Comparison of ENCODE assay signal across 18 mouse cellular contexts in genomic region chr7:39898268-39898667, GRCm38 (mm10).
DNase-seq lines count a peak whose midpoint lies in the region; ATAC-seq and TF ChIP-seq lines count a peak whose summit lies in the region.
"Had no signal": no experiment of that assay in that cellular context is flagged by ENCODE, and none has a peak within 500 bp of the region (broad histone marks: within the 10 kb centered on the region; RNA-seq: fewer than 3 reads in every experiment).

No protein-coding gene starts in this region.

- no peaks in the 10 kb centered on the region for H3K79me2 ChIP-seq in liver, adult 2 months (ENCODE audit: control insufficient read depth, insufficient read depth, low read length)

- H3K9me3 ChIP-seq in E14TG2a.4 (ENCODE audit: low read length): no peaks in the 10 kb centered on the region
- peaks cover 2% of the 10 kb centered on the region; the same call in 1 of the 2 replicates for H3K9me3 ChIP-seq in heart, embryonic 11.5 days (replicated peaks; ENCODE audit: control insufficient read depth, low read length)
- H3K9me3 ChIP-seq: embryonic facial prominence, embryonic 10.5 days; forebrain, embryonic 13.5 days; hindbrain, embryonic 13.5 days; lung, embryonic 15.5 days had no signal

- H3K4me1 ChIP-seq in liver, adult 2 months (ENCODE audit: control insufficient read depth, insufficient read depth, low read length): no peaks in the 10 kb centered on the region
- H3K4me1 ChIP-seq in E14TG2a.4 (replicated peaks; ENCODE audit: low read depth, low read length): no peaks in the 10 kb centered on the region
- no peaks in the 10 kb centered on the region for H3K4me1 ChIP-seq in heart, embryonic 11.5 days (ENCODE audit: control insufficient read depth, insufficient read depth, low read length)
- H3K4me1 ChIP-seq: embryonic facial prominence, embryonic 10.5 days; hindbrain, embryonic 13.5 days; lung, embryonic 15.5 days had no signal

- H3K9ac ChIP-seq in liver, adult 2 months (ENCODE audit: low read depth, low read length): no peak overlapping the region
- H3K9ac ChIP-seq in heart, embryonic 11.5 days (ENCODE audit: low read depth, low read length): no peak overlapping the region
- H3K9ac ChIP-seq: forebrain, embryonic 13.5 days; hindbrain, embryonic 13.5 days; lung, embryonic 15.5 days had no signal

- intact Hi-C loops in gastrocnemius, adult 2 months (cut with DNase I): no loop called here

- H3K4me3 ChIP-seq in gastrocnemius, adult 2 months: no peak overlapping the region
- H3K4me3 ChIP-seq in liver, adult 2 months (ENCODE audit: insufficient read depth, low read depth, low read length): no peak overlapping the region
- H3K4me3 ChIP-seq in E14TG2a.4 (replicated peaks; ENCODE audit: low read length): no peak overlapping the region
- no peak overlapping the region for H3K4me3 ChIP-seq in heart, embryonic 11.5 days (ENCODE audit: low read depth, low read length)
- H3K4me3 ChIP-seq: embryonic facial prominence, embryonic 10.5 days; forebrain, embryonic 13.5 days; hindbrain, embryonic 13.5 days; lung, embryonic 15.5 days had no signal

- DNase-seq in gastrocnemius, adult 2 months: no peak
- no peak for DNase-seq in gastrocnemius, adult 18-20 months (ENCODE audit: low spot score)
- peak; percentile 16 for DNase-seq in liver, adult 2 months (ENCODE audit: extremely low read depth, low read depth, low spot score)
- no peak for DNase-seq in liver
- DNase-seq in ZHBTc4 (ENCODE audit: low read depth, low spot score): peak; percentile 2
- no peak for DNase-seq in urinary bladder, postnatal 4 days (ENCODE audit: low spot score in 2 of 2)
- DNase-seq: heart, adult 18-20 months; midbrain, embryonic 14.5 days; right cerebral cortex, adult 18-20 months; spleen, adult 18-20 months had no signal

- WGBS in liver, adult 2 months: 92% methylated on average over 1 of the region's 1 CpGs
- WGBS in heart, embryonic 11.5 days (ENCODE audit: insufficient replicate concordance): 87% methylated on average over 1 of the region's 1 CpGs

- H3K36me3 ChIP-seq in liver, adult 2 months (ENCODE audit: control insufficient read depth, insufficient read depth, low read length): no peaks in the 10 kb centered on the region
- no peaks in the 10 kb centered on the region for H3K36me3 ChIP-seq in E14TG2a.4 (ENCODE audit: insufficient read depth, low read length)
- no peaks in the 10 kb centered on the region for H3K36me3 ChIP-seq in heart, embryonic 11.5 days (ENCODE audit: control insufficient read depth, insufficient read depth, low read length)
- H3K36me3 ChIP-seq: embryonic facial prominence, embryonic 10.5 days; hindbrain, embryonic 13.5 days; lung, embryonic 15.5 days had no signal

- no peak for TF ChIP-seq POLR2A in liver, adult 2 months (IDR thresholded peaks at IDR 0.05; ENCODE audit: extremely low read depth, insufficient read depth, low read length)

- ATAC-seq in heart, embryonic 11.5 days (replicated peaks; ENCODE audit: insufficient number of reproducible peaks, low FRiP score, low TSS enrichment): no peak
- ATAC-seq: activated CD4-positive, CD25-positive, alpha-beta regulatory T cell, adult 4 months; forebrain, embryonic 13.5 days had no signal

- no peaks in the 10 kb centered on the region for H3K27me3 ChIP-seq in liver, adult 2 months (ENCODE audit: control insufficient read depth, insufficient read depth, low read length)
- H3K27me3 ChIP-seq in E14TG2a.4 (ENCODE audit: insufficient read depth, low read length): no peaks in the 10 kb centered on the region
- no peaks in the 10 kb centered on the region for H3K27me3 ChIP-seq in heart, embryonic 11.5 days (ENCODE audit: control insufficient read depth, insufficient read depth, low read length)
- H3K27me3 ChIP-seq: forebrain, embryonic 13.5 days; hindbrain, embryonic 13.5 days; lung, embryonic 15.5 days had no signal

- H3K27ac ChIP-seq in gastrocnemius, adult 2 months: no peak overlapping the region
- H3K27ac ChIP-seq in liver, adult 2 months (replicated peaks; ENCODE audit: insufficient read depth, low read depth, low read length): no peak overlapping the region
- H3K27ac ChIP-seq in heart, embryonic 11.5 days (ENCODE audit: low read depth, low read length): no peak overlapping the region
- H3K27ac ChIP-seq: embryonic facial prominence, embryonic 10.5 days; forebrain, embryonic 13.5 days; hindbrain, embryonic 13.5 days; lung, embryonic 15.5 days had no signal

- H3K4me2 ChIP-seq in heart, embryonic 11.5 days: no peak overlapping the region
- H3K4me2 ChIP-seq: forebrain, embryonic 13.5 days; hindbrain, embryonic 13.5 days; liver, embryonic 11.5 days; lung, embryonic 15.5 days had no signal

- TF ChIP-seq CTCF in gastrocnemius, adult 2 months (IDR thresholded peaks at IDR 0.05): peak; percentile 20; the same call in 1 of the 2 replicates
- peak; percentile 43 for TF ChIP-seq CTCF in liver, adult 2 months (IDR thresholded peaks at IDR 0.05; ENCODE audit: low read depth, low read length)
- TF ChIP-seq CTCF in E14TG2a.4 (conservative IDR thresholded peaks at IDR 0.05; ENCODE audit: low read length): peak; percentile 44

Comparison
In these comparisons a context has a peak if more than half of its experiments do, and no peak if none do; other contexts are left out.
1. DNase-seq: peak in liver, adult 2 months (single experiment) and ZHBTc4 (single experiment); none in gastrocnemius, adult 2 months (single experiment), gastrocnemius, adult 18-20 months (single experiment), liver (single experiment) and urinary bladder, postnatal 4 days (0 of 2).
2. Peak in every context shown above with its lines, with median percentiles within 50 percentile points of each other: CTCF ChIP-seq.